Mouse (Mus musculus): ENCODE measurements around the gene Nab2.
"Not testable (repeated sequence)": the region's sequence is repeated elsewhere in the genome, so short reads cannot be mapped to it uniquely, and the experiment has no call there.

The Nab2 gene

DNA sequence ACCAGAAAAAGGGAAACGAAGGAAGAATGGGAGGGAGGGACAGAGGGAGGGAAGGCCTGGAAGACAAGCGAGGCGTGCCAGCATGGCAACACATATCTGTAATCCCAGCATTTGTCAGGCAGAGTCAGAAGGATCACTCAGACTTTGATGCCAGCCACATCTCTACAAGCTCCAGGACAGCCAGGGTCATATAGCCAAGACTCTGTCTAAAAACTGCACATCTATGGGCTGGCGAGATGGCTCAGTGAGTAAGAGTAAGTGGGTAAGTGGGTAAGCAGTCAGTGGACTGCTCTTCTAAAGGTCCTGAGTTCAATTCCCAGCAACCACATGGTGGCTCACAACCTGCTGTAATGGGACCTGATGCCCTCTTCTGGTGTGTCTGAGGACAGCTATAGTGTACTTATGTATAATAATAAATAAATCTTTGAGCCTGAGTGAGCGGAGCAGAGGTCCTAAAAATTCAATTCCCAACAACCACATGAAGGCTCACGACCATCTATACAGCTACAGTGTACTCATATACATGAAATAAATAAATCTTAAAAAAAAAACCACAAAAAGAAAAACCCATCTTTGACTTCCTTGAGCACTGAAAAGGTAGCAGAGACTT is 5.8 kb upstream of the Nab2 start:
- no peak for DNase-seq (ENCODE audit: low read depth, low spot score)

DNA sequence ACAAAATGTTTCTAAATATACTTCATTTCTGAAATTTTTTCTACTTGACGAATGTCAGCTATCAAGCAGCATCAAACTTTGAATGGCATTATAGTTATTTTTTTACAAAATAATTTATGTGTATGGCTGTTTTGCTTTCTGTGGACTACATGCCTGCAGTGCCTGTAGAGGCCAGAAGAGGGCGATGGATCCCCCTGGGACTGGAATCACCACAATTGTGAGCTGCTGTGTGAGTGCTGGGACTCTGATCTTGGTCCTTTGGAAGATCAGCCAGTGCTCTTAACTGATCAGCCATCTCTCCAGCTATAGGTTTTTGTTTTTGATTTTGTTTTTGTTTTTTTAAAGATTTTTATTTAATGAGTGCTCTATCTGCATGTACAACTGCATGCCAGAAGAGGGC is 2.9 kb upstream of the Nab2 start:
- DNase-seq (ENCODE audit: low read depth, low spot score), result no peak

DNA sequence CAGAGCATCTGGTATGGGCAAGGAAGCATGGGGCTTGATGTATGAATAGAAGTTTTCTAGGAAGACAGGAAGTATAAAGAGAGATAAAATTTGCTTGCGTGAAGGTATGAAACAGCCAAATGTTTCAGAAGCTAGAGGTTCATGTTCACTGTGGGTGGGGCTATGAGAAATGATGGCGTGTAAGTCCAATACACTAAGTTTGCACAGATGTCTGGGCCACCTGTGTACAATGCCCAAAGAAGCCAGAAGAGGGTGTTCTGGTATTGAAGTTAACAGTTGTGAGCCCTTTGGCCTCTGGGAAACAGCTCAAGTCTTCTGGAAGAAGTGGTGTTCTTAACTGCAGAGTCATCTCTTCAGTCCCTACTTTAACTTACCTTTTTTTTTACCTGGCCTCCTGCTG is 1.8 kb upstream of the Nab2 start:
- no peak for DNase-seq (ENCODE audit: low read depth, low spot score)

DNA sequence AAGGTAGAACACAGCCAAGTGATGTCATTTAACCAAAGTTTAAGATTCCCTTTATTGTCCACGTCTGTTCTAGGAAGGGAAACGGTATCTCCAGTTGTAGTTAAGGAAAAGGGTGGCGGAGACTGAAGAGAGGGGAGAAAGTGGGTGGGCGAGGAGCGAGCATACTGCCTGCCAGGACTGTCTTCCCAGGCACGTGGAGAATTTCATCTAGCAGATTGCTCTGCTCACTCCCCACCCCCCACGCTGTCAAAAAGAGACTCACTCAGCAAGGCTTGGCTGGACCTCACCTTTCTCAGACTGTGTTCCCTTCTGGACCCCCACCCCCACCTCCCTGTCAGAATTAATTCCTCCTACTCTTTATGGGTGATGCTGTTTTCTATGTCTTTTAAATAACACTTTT is 802 bp upstream of the Nab2 start:
- peak; percentile 75 for DNase-seq (ENCODE audit: low read depth, low spot score)

DNA sequence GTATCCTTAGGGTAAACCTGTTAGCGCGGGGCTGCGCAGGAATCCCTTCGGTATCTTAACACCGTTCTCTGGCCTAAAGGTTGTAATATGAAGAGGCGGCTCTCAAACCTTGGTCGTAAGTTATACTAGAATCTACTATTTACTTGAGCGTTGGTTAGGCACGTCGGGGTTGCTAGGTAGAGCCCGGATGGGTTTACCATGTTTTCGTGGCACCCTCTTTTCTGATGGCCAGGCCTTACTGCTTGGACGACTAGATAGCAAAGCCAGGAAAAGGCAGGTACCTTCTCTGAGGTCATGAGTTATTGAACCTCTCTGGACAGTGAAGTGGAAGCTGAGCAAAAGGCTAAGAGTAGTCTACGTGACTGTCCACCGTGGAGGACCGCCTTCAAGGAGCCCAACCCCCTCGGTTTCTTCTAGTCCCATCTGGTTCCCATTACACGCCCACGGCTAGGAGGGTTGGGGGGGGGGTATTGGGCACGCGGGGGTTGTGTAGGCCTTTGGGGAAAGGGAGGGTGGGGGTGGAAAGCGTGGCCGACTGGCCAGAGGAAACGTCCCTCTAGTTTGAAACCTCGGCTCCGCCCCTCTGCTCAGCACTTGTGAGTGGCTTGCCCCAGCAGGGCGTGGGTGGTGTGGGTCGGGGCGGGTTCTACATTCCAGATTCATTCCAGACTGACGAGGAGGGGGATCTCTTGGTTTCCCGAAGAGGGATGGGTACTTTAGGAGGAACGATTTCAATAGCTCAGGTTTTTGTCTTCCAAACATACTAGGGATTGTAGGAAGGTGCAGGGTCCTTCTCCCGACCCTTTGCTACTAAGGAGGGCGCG is 887 bp downstream of the Nab2 start:
- peak; percentile 92 for DNase-seq (ENCODE audit: low read depth, low spot score)

DNA sequence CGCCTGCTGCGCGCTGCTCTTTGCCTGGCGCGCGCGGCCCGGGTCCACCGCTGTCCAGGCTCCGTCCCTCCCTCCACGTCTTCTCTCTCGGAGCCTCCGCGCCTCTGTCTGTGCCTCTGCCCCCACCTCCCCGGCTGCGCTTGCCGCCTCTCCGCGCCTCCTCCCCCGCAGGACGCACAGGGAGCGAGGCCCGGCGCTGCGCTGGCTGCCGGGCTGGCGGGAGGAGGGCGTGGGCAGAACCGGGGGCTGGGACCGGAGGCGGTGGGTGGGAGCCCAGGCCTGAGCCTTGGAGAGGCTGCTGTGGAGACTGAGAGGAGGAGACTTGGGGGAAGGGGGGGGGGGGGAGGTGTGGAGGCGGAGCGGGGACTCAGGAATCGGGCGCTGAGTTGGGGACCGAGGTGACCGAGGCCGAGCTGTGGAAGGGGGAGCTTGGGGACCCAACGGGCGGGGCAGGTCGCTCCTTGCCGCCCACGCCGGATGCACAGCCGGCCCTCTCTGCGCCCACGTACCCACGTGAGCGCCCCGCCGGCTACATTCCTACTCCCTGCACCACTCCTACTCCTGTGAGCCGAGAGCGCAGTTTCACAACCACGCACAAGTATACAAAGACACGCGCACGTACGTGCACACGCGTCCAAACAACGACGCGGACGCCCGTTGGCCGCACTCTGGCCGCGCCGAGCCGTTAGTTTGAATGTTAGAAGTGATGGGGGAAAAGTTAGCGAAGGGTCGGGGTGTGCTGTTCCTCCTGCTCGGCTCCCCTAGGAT is 1.7 kb downstream of the Nab2 start, which contains the start of gene Nemp1:
Nemp1 (plus strand) TSS at position 401 of the 768 bp plus-strand sequence.
- DNase-seq (ENCODE audit: low read depth, low spot score), result peak; percentile 95

DNA sequence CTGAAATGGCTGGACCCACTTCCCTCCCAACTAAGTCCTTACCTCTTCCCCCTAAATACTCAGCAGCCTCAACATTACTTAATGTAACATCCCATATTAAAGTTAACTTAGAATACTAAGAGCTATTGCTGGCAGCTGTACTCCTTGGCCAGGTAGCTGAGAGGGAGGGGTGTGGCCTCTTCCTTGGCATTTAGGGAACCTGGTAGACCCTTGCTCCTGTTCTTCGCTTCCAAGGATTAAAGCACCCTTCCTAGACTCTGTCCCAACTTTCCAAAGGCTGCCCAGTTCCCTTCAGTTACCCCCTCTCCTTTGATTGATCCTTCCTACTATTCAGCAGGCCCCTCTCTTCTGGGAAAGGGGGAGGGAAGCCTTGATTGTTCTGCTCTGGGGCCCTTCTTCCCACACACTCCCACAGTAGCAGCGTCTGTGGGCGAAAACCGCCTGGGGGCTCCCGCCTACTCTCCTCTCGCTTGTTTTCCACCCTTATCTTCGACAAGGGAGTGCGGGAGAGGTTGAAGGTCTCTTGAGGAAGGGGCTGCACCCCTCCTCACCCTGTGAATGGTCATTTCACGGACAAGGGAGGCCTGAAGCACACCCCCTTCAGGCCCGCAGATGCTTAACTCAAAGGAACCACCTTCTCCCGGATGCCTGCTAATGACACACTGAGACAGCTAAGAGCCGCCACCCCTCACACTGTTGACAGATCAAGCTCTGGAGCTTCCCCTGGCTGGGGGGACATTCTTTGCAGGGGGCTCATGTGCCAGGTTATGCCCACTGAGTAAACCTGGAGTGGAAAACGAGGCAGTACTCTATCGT is 2.8 kb downstream of the Nab2 start:
- DNase-seq (ENCODE audit: low read depth, low spot score), result peak; percentile 70

DNA sequence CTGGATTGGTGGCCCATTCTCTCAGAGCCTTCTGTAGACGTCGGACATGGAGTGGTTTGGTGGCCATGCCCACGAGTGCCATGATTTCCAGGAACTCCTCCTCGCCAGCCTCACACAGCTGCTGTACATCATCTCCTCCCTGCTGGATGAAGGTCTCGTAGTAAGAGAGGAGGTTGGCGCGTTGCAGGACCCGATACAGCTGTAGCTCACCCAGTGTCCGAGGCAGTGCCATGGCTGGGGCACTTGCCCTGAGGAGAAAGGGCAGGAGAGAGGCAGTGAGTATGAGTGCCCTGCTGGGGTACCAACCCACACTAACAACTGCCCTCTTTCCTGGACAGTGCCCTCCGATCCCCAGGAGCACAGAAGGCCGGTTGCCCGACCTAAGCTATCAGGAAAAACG is 3.5 kb downstream of the Nab2 start:
- peak; percentile 42 for DNase-seq (ENCODE audit: low read depth, low spot score)

DNA sequence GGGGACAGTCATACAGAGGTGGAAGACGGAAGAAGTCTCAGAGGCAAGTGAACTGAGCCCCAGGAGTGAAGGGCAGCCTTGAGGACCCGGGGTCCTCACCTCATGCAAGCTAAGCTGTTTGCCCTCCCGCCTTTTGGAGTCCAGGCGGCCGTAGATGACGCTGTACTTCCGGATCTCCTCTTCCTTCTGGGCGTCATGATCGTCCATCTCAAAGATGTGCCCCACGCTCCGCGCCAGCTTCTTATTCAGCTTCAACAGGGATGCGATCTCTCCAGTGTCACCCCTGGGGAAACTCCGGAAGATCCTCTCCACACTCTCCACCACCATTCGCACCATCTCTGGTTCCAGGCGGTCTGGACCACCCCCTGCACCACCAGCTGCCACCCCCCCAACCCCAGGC is 4.2 kb downstream of the Nab2 start:
- DNase-seq (ENCODE audit: low read depth, low spot score), result no peak

DNA sequence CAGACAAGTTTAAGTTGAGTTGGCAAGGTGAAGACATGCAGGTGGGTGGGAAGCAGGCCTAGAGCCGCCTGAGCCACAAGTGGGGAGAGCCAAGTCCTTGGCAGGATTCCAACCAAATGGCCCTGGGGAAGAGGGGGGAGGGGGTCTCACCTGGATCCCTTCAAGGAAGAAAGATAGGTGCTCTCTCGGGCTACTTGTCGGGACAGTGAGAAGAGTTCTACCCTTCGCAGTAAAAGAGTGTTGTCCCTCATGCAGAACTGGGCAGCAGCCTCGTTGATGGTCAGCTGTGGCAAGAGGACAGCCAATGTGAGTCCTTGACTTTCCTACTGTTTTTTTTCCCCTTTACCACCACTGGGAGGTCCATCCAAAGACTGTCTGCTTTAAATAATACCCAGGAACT is 4.8 kb downstream of the Nab2 start:
- no peak for DNase-seq (ENCODE audit: low read depth, low spot score)

DNA sequence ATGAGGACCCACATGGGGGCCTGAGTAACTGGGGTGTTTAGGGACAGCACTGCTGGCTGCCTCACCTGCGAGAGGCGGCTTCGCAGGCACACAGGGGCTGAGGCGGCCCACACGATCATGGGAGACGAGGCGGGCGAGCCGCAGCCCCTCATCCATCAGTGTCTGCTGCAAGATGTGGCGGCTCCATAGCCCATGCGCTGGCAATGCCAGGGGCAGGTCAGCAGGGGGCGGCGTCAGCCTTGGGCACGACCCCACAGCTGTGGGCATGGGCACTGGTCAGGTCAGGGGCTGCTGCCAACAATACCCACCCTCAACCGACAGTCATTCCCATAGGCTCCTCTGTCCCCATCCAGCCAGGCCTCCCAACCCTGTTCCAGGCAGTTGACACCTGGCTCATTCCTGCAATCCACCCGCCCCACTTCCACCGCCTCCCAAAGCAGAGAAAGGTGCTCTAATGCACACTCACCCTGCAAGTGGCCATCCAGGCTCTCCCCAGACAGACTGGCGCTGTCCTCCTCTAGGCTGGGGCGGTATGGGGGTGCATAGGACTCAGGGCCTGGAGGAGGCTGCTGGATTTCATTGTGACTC is 5.6 kb downstream of the Nab2 start:
- DNase-seq (ENCODE audit: low read depth, low spot score), result no peak

DNA sequence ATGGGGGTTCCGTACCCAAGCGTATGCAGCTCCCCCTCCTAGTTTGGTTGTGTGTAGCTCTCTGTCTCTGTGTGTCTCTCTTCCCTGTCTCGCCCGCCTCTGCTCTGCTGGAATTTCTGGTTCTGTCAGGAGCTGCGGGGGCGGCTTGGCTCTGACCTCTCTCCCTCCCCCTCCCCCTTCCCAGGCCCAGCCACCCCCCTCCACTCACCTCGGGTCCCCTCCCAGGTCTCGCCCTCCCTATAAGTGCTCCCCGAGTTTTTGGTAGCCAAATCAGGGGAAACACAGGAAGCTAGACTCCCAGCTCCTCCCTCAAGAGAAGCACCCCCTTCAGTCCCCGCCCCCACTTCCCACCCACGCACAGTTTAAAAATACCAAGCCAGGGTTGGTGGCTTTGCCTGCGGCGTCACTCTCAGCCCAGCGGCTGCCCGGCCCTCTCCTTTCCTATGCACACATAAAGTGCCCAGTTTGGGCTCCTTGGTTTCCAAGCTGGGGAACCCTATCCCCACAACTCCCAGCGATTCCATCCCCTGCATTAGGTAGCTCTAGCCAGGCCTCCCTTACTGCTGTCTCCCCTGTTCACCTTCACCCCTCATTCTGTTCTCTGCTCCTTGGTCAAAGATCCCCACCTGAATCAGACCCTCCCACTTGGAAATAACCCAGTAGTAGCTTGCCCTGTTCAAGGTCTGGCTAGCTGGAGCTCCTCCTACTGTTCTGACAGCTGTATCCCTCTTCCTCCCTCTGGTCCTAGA is 6.3 kb downstream of the Nab2 start:
- DNase-seq (ENCODE audit: low read depth, low spot score), result peak; percentile 94

DNA sequence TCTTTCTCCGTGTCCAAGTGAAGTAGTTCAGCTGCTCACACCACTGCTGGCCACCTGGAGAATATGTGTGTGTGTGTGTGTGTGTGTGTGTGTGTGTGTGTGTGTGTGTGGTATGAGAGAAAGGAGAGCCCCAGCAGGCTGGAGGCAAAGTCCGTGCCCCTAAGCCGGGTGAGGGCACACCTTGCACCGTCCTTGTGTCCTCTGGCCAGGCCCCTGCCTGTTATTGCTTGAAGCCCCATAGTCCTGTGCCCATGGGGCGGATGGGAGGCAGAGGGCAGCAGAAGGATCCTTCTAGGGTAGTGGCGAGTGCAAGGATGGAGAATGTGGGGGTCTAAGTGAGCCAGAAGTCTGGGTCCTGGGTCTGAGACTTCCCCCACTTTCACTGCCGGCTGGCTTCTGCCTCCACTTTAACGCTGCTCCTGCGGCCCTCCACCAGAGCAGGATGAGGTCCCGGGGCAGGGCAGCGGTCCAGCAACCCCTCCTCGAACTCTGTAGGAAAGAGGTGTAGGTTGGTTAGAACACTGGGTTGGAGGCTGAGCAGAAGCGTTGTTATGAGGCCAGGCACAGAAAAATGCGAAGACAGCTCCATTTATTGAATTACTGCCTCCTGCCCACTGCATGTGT is 7.0 kb downstream of the Nab2 start:
- DNase-seq (ENCODE audit: low read depth, low spot score), result no peak

DNA sequence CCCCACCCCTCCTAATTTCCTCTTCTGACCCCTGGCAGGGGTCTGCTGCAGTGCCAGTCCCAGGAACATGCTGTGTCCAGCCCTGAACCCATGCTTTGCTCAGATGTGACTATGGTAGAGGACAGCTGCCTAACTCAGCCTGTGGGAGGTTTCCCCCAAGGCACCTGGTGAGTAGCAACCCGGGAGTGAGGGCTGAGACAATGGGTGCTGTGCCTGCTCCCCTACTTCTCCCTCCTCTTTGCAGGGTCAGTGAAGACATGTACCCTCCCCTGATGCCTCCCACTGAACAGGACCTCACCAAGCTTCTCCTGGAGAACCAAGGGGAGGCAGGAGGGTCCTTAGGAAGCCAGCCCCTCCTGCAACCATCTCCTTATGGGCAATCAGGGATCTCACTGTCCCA is 8.8 kb downstream of the Nab2 start:
- DNase-seq (ENCODE audit: low read depth, low spot score), result no peak

DNA sequence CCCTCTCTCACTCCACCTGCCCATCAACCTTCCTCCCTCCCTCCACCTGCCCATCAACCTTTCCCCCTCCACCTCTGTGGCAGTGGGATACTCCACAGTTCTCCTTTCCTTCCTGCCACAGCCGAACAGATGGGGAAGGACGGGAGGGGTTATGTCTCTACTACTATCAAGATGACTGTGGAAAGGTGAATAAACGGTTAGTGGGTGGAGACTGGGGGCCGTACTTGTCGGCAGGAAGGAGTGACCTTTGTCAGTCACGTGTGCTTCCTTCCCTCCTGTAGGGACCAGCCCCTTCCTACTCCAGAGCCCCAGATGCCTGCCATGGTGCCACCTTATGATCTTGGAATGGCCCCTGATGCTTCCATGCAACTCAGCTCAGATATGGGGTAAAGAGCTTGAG is 10.3 kb downstream of the Nab2 start:
- no peak for DNase-seq (ENCODE audit: low read depth, low spot score)

DNA sequence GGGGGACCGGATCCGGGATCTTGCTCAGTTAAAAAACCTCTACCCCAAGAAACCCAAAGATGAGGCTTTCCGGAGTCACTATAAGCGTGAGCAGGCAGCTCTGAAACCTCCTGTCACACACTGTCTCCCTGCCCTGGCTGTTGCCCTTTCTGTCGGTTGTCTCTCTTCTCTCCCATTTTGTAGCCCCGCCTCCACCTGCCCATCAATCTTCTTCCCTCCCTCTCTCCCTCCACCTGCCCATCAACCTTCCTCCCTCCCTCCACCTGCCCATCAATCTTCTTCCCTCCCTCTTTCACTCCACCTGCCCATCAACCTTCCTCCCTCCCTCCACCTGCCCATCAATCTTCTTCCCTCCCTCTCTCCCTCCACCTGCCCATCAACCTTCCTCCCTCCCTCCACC is 10.8 kb downstream of the Nab2 start:
- not testable (repeated sequence) for DNase-seq (ENCODE audit: low read depth, low spot score)

DNA sequence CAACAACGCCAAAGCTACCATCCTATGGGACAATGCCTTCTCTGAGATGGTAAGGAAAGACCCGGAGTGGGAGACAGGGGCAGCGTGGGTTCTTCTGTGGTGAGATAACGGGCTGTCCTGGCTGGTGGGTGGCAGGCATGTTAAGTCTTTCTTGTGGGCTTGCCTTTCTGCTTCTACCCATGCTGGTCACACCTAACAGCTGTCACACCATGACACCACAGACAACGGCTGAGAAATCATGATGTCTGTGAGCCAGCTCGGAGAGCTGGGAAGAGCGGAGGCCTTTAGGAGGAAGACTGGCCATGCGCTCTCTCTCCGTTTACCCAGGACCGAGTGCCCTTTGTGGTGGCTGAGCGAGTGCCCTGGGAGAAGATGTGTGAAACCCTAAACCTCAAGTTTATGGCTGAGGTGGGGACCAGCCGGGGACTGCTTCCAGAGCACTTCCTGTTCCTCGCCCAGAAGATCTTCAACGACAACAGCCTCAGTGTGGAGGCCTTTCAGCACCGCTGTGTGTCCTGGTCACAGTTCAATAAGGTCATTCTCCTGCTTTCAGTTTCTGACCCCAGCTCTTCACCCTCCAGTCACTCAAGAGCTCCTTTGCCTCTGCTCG is 13.3 kb downstream of the Nab2 start:
- no peak for DNase-seq (ENCODE audit: low read depth, low spot score)

DNA sequence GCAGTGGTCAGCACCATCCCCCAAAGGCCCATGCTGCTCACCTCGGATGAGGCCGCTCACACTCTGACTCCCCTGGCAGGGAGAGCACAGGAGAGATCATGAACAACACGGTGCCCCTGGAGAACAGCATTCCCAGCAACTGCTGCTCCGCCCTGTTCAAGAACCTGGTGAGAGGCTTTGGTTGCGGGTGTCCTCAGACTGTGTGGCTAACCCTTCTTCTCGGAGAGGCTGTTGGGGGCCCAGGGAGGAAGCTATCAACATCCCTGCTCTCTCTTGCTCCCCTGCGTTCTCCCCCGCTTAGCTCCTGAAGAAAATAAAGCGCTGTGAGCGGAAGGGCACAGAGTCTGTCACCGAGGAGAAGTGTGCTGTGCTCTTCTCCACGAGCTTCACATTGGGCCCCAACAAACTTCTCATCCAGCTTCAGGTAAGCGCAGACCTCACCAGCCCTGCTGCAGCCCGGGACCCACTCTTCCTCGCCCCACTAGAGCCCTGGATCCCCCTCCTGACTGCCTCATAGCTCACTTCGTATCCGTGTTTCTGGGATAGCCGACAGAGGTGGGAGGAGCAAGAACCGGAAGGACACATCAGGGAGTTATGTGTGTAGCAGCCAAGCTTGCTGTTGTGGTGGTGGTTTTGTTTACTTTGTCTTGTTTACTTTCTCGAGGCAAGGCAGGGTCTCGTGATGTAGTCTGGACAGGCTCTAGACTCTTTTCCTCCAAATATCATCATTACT is 15.3 kb downstream of the Nab2 start:
- no peak for DNase-seq (ENCODE audit: low read depth, low spot score)

DNA sequence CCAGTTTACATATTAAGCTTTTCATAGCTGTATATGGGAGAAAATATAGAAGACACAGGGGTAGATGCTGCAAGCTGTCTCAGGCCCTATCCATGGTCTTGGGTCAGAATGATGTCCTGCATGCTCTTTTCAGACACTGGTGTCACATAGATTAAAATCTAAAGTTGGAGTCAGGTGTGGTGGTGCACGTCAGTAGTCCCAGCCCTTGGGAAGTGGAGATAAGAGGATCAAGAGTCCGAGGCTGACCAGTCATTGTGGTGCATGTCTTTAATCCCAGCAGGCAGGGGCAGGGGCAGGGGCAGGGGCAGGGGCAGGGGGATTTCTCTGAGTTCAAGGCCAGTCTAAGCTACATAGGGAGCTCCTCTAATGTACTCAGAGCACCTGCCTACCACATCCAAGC is 22.6 kb downstream of the Nab2 start:
- no peak for DNase-seq (ENCODE audit: low read depth, low spot score)
